Mouse (Mus musculus) heart, embryonic 16.5 days (tissue): ENCODE measurements around the gene Mgat1. TPM values are rescaled to one million over a fixed set of nuclear protein-coding genes. Genes with fewer than 3 reads are reported as not detected.
A peak's percentile ranks its signal among the peaks of the same experiment; 100 is the strongest.

ENCODE experiments used
- ATAC-seq: fragments of 200-750 bp; cut with Nextera tagmentation; replicated peaks from 2 replicates; pipeline ENCODE4 v1.8.0; 2017; ENCODE audit warnings: moderate number of reproducible peaks; ENCODE audit not compliant: insufficient read depth, low FRiP score; ENCODE audit errors: extremely low read depth
- H3K27ac ChIP-seq: fragments of 300-500 bp; sonication (generic); 2 replicates; pipeline ENCODE4 v1.5.1; 2014; ENCODE audit warnings: mild to moderate bottlenecking, low read length, control low read depth, moderate library complexity
- H3K27me3 ChIP-seq: fragments of 300-500 bp; sonication (generic); 2 replicates; pipeline ENCODE4 v1.6.1; 2014; ENCODE audit warnings: low read length, mixed read lengths; ENCODE audit not compliant: control insufficient read depth, insufficient read depth
- H3K36me3 ChIP-seq: fragments of 300-500 bp; sonication (generic); 2 replicates; pipeline ENCODE4 v1.6.1; 2014; ENCODE audit not compliant: control insufficient read depth, insufficient read depth
- H3K4me1 ChIP-seq: fragments of 300-500 bp; sonication (generic); 2 replicates; pipeline ENCODE4 v1.6.1; 2014; ENCODE audit warnings: low read length, mixed read lengths; ENCODE audit not compliant: control insufficient read depth, insufficient read depth
- H3K4me2 ChIP-seq: fragments of 300-500 bp; sonication (generic); 2 replicates; pipeline ENCODE4 v1.6.1; 2014; ENCODE audit warnings: low read depth, mild to moderate bottlenecking, control low read depth, low read length
- H3K4me3 ChIP-seq: fragments of 300-500 bp; sonication (generic); 2 replicates; pipeline ENCODE4 v1.5.1; 2014; ENCODE audit warnings: mild to moderate bottlenecking, control low read depth, low read length
- H3K9ac ChIP-seq: fragments of 300-500 bp; sonication (generic); 2 replicates; pipeline ENCODE4 v1.6.1; 2014; ENCODE audit warnings: low read length, control low read depth
- H3K9me3 ChIP-seq: fragments of 300-500 bp; sonication (generic); replicated peaks from 2 replicates; pipeline ENCODE4 v1.6.1; 2016; ENCODE audit warnings: low read length; ENCODE audit not compliant: control insufficient read depth
- WGBS: fragments of 180-500 bp; shearing (Covaris S2); extraction: QIAGEN DNeasy Blood & Tissue Kit; methylation state at CpG from one replicate; pipeline ENCODE4 v1.1.7; 2014; 5-methylcytosine and 5-hydroxymethylcytosine counted together
- polyA plus RNA-seq: library from polyadenylated mRNA; unstranded; fragments of >200 nt; fragmentation: Nextera tagmentation; extraction: Ambion mirVana; gene quantifications from 2 replicates; pipeline ENCODE4 v1.2.1, GENCODE M21; 2015

Mgat1 gene
- polyA plus RNA-seq, 1 experiment from 2014 or later = 57.4 TPM

DNA sequence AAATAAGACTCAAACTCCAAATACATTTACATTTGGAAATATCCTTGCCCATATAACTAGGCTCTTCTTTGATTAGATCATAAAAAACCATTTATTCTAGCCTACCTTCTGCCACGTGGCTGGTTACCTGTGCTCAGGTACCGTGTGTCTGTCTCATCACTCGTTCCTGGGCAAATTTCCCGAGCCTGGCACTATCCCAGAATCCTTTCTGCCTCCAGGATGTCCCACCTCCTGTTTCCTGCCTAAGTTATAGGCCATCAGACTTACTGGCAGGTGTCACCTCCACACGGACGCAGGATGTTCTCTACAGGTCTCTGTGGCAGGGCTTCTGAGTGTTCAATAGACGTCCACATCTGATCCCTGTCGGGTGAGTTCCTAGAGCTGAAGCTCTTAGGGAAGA is 21.1 kb downstream of the Mgat1 start:
- 88% methylated on average over 8 of the region's 8 CpGs for WGBS
- peaks cover 22% of the 10 kb centered on the region for H3K36me3 ChIP-seq

DNA sequence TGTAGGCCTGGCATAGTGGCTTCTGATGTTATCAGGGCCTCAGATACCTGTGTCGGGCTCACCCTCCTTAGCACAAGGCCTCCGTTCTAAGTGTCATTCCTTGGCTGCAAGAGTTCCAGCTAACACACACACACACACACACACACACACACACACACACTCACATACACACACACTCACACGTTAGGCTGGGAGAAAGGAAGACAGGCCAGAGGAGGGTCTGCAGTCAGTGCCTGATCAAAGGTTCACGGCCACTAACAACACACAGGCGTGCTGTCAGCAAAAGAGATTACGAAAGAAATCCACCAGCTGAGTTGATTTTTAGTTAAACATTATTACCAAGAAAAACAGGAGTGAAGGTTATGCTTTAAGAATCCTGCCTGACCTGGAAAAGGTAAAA is 22.7 kb downstream of the Mgat1 start:
- 43% methylated on average over 6 of the region's 6 CpGs for WGBS

More for the DNA sequence above, 21.1 kb downstream of the Mgat1 start:
- no peaks in the 10 kb centered on the region for H3K27me3 ChIP-seq
- ATAC-seq = no peak
- no peak overlapping the region for H3K9ac ChIP-seq
- no peak overlapping the region for H3K4me2 ChIP-seq
- no peaks in the 10 kb centered on the region for H3K9me3 ChIP-seq
- H3K4me3 ChIP-seq = no peak overlapping the region
- no peak overlapping the region for H3K27ac ChIP-seq
- peaks cover 27% of the 10 kb centered on the region for H3K4me1 ChIP-seq

DNA sequence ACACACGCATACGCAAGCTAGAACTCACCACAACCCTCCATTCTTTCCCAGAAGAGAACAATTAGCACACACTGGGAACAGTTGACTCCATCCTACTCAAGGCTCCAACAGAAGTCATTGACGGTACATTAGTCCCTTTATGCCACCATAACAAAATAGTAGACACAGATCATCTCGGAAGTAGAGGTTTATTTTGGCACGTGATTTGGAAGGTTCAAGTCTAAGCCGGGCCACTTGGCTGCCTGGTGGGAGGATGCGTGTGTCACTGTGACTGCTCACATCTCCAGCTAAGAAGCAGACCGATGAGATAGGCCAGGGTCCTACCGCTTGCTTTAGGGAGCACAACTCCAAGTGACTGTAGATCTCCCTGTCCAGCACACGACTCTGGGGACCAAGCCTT is 23.3 kb downstream of the Mgat1 start:
- H3K4me2 ChIP-seq = no peak overlapping the region
- WGBS = 65% methylated on average over 10 of the region's 10 CpGs
- H3K9ac ChIP-seq = no peak overlapping the region
- H3K36me3 ChIP-seq = peaks cover 4% of the 10 kb centered on the region
- no peaks in the 10 kb centered on the region for H3K9me3 ChIP-seq
- ATAC-seq = peak; percentile 64
- H3K27ac ChIP-seq = peak overlapping the region; percentile 38
- H3K27me3 ChIP-seq = no peaks in the 10 kb centered on the region
- peaks cover 17% of the 10 kb centered on the region for H3K4me1 ChIP-seq
- H3K4me3 ChIP-seq = no peak overlapping the region

More for the DNA sequence above, 22.7 kb downstream of the Mgat1 start:
- Histone ChIP-seq H3K4me1 (peaks cover 17% of the 10 kb centered on the region), H3K4me3 (no peak overlapping the region), H3K9me3 (no peaks in the 10 kb centered on the region), H3K27ac (peak overlapping the region; percentile 38), H3K9ac (no peak overlapping the region), H3K27me3 (no peaks in the 10 kb centered on the region), H3K36me3 (peaks cover 10% of the 10 kb centered on the region), H3K4me2 (no peak overlapping the region)
- ATAC-seq = no peak

DNA sequence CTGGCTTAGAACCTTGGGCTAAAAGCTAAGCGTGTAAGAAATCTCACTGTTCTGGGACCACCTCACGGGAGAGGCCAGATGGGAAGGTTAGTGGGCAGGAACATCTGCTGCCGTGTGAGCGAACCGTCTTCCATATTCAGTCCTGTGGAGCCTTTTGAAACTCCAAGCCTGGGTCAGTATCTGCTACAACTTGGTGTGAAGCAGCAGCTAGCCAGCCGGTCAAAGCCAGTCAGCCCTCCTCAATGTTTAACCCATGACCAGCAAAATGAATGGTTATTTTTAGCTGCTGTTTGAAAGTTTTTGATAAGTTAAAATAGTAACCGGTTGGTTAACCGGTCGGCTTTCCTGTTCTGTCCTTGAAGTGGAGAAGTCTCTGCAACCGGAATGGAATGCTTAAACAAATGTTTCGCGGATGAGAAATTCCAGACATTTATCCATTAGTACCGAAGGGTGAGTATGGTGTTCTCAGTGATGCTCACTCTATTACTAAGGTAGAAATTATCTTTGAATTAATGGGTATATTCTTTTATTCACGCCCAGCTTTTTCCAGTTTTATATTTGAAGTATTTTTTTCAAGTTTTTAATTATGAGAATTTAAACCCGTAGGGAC is 24.1 kb downstream of the Mgat1 start:
- peak; percentile 28; the same call in 1 of the 2 replicates for ATAC-seq
- H3K27ac ChIP-seq = peak overlapping the region; percentile 77
- peaks cover 17% of the 10 kb centered on the region for H3K4me1 ChIP-seq
- peak overlapping the region; percentile 20 for H3K4me2 ChIP-seq
- no peak overlapping the region for H3K9ac ChIP-seq
- H3K4me3 ChIP-seq = no peak overlapping the region
- peaks cover 2% of the 10 kb centered on the region; the same call in 1 of the 2 replicates for H3K36me3 ChIP-seq
- WGBS = 47% methylated on average over 15 of the region's 15 CpGs
- H3K27me3 ChIP-seq = no peaks in the 10 kb centered on the region
- no peaks in the 10 kb centered on the region for H3K9me3 ChIP-seq

DNA sequence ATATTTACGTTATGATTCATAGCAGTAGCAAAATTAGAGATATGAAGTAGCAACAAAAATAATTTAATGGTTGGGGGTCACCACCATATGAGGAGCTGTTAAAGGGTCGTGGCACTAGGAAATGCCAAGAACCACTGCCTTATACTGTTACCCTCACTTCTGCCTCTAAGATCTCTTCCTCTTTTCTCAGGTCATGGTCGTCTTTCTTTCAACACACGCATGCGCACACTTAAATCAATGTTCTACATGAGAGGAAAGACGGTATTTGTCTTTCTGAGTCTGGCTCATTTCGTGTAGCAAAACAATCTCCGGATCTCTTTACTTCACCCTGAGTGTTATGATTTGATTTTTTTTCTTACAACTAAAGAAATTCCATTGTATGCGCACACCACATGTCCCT is 25.8 kb downstream of the Mgat1 start:
- no peaks in the 10 kb centered on the region; the same call in 1 of the 2 replicates for H3K36me3 ChIP-seq
- no peak overlapping the region for H3K9ac ChIP-seq
- WGBS = 91% methylated on average over 9 of the region's 9 CpGs
- H3K27ac ChIP-seq = no peak overlapping the region
- ATAC-seq = no peak
- H3K4me1 ChIP-seq = peaks cover 17% of the 10 kb centered on the region
- no peak overlapping the region for H3K4me3 ChIP-seq
- no peaks in the 10 kb centered on the region for H3K9me3 ChIP-seq
- no peaks in the 10 kb centered on the region for H3K27me3 ChIP-seq
- H3K4me2 ChIP-seq = no peak overlapping the region

DNA sequence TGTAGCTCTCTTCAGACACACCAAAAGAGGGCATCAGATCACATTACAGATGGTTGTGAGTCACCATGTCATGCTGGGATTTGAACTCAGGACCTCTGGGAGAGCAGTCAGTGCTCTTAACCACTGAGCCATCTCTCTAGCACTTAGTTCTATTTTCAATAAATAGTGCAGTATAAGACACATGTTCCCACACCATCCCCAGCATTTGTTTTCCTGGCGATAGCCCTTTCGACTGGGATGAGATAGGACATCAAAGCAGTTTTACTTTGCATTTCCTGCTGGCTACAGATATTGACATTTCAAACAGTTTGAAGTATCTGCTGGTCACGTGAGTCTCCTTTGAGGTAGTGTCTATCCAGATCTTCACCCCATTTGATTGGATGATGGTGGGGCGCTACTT is 26.4 kb downstream of the Mgat1 start:
- Histone ChIP-seq H3K36me3 (no peaks in the 10 kb centered on the region; the same call in 1 of the 2 replicates), H3K4me2 (no peak overlapping the region), H3K27me3 (no peaks in the 10 kb centered on the region), H3K27ac (no peak overlapping the region), H3K4me3 (no peak overlapping the region), H3K4me1 (peaks cover 17% of the 10 kb centered on the region), H3K9me3 (no peaks in the 10 kb centered on the region), H3K9ac (no peak overlapping the region)
- ATAC-seq = no peak
- 86% methylated on average over 4 of the region's 4 CpGs for WGBS

DNA sequence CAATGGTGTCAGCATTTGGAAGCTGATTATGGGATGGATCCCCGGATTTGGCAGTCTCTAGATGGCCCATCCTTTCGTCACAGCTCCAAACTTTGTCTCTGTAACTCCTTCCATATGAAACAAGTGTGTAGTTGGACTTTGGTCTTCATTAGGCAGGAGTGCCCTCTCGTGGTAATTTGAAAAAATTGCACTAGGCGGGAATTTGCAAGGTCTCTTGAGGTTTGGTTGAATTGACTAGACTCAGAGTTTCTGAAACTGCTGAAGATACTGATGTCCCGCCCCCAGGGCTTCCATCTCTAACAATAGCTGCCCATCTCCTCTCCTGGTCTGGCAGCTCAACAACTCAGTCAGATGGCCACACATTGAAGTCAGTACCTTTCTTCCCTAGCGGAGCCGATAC is 27.3 kb downstream of the Mgat1 start:
- H3K4me2 ChIP-seq = no peak overlapping the region
- ATAC-seq = no peak
- WGBS = 33% methylated on average over 7 of the region's 7 CpGs
- no peaks in the 10 kb centered on the region for H3K36me3 ChIP-seq
- H3K27me3 ChIP-seq = no peaks in the 10 kb centered on the region
- no peak overlapping the region for H3K9ac ChIP-seq
- peaks cover 15% of the 10 kb centered on the region for H3K4me1 ChIP-seq
- H3K27ac ChIP-seq = no peak overlapping the region
- H3K9me3 ChIP-seq = no peaks in the 10 kb centered on the region
- no peak overlapping the region for H3K4me3 ChIP-seq

DNA sequence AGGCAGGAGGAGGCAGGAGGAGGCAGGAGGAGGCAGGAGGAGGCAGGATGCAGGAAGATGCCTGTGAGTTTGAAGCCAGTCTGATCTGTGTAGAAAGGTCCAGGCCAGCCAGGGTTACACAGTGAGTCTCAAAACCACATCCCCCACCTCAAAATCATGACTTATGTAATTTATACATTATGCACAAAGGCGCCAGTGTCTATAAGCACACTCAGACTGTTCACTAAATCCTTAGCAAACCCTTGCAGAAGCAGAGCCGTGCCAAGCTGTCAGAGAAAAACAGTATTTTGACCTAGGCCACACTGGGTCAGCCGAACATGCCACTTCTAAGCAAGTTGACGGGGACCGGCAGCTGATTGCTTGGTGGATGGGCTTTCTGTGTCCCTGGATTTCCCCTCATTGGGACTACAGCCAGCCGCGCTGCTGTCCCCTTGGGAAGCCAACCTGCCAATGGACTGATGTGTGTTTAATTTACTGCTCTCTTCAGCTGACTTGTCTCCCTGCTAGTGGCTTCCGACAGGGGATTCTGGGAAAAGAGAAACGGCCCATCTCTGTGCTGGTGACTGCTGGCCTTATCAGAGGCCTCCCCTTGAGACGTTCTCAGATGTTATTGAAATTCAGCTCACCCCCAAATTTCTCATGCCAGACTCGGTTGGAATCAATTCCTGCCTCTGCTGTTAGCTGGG is 30.0 kb downstream of the Mgat1 start:
- H3K27me3 ChIP-seq = no peaks in the 10 kb centered on the region
- WGBS = 58% methylated on average over 11 of the region's 11 CpGs
- H3K36me3 ChIP-seq = no peaks in the 10 kb centered on the region
- H3K27ac ChIP-seq = no peak overlapping the region
- no peaks in the 10 kb centered on the region for H3K9me3 ChIP-seq
- H3K4me1 ChIP-seq = no peaks in the 10 kb centered on the region
- ATAC-seq = no peak
- no peak overlapping the region for H3K4me3 ChIP-seq
- H3K9ac ChIP-seq = no peak overlapping the region
- no peak overlapping the region for H3K4me2 ChIP-seq

DNA sequence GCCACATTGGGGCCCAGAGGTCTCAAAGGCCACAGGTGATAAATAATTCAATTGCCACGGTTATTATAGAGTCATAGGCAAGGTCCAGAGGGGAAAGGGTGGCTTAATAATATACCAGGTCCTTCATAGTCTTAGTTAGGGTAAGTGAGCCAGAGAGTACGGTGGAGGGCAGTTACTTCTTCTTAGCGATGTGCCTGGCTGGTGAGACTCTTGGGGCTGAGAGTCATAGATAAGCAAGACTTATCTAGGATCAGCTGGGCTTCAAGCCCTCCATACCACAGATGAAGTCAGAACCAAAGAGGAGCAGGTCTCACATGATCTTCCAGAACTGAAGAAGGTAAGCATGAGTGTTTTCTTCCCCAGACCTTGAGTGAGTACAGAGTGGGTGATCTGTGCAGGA is 34.2 kb downstream of the Mgat1 start, which contains the start of gene Olfr1393:
Olfr1393 (plus strand) TSS at position 83 of the 400 bp plus-strand sequence.
- WGBS = 75% methylated on average over 3 of the region's 3 CpGs
- no peak within 1 kb of the TSS for H3K27ac ChIP-seq
- H3K36me3 ChIP-seq = no peaks in the 10 kb centered on the region
- no peaks in the 10 kb centered on the region for H3K9me3 ChIP-seq
- no peak for ATAC-seq
- no peaks in the 10 kb centered on the region for H3K27me3 ChIP-seq
- no peak within 1 kb of the TSS for H3K4me3 ChIP-seq
- H3K4me1 ChIP-seq = no peaks in the 10 kb centered on the region
- no peak within 1 kb of the TSS for H3K9ac ChIP-seq
- no peak within 1 kb of the TSS for H3K4me2 ChIP-seq
